Mouse (Mus musculus) stomach, postnatal 0 days (tissue): ENCODE data around the gene Tubb2a.

ENCODE experiments used
- CTCF ChIP-seq: IDR thresholded peaks from 2 replicates; pipeline ENCODE4 v1.5.1; 2016; ENCODE audit warnings: antibody characterized with exemption, low read depth, mild to moderate bottlenecking, moderate library complexity
- EP300 ChIP-seq: optimal IDR thresholded peaks from 2 replicates; pipeline ENCODE3; 2016; ENCODE audit warnings: antibody characterized with exemption

GRCm38 (mm10) chr13:34043716-34044393, 34.0 kb downstream of the Tubb2a start:
- TF ChIP-seq CTCF (no peak), EP300 (no peak)
